Mouse (Mus musculus): ENCODE results near the gene Atp7a. TPM values are rescaled to one million over a fixed set of nuclear protein-coding genes. Genes with fewer than 3 reads are reported as not detected.

Atp7a gene
- polyA plus RNA-seq, 1 experiment from 2014 or later = 30.1 TPM

- Histone ChIP-seq H3K27ac (ENCODE audit: low read depth) (no peak overlapping the region), H3K9me3 (ENCODE audit: control insufficient read depth, low read length) (no peaks in the 10 kb centered on the region), H3K9ac (ENCODE audit: low read length) (no peak overlapping the region), H3K4me2 (ENCODE audit: low read length) (no peak overlapping the region), H3K4me1 (replicated peaks; ENCODE audit: control insufficient read depth, insufficient read depth, low read length) (no peaks in the 10 kb centered on the region), H3K27me3 (replicated peaks; ENCODE audit: control insufficient read depth, insufficient read depth, low read length) (no peaks in the 10 kb centered on the region), H3K4me3 (ENCODE audit: low read depth, low read length) (no peak overlapping the region), H3K36me3 (ENCODE audit: control insufficient read depth, insufficient read depth, low read length) (no peaks in the 10 kb centered on the region)
- WGBS = 67% methylated on average over 1 of the region's 1 CpGs
- ATAC-seq (replicated peaks; ENCODE audit: low FRiP score, low TSS enrichment, low read depth) = no peak
- DNase-seq (ENCODE audit: low spot score) = no peak
These were observed 138.0 kb downstream of the Atp7a start for GRCm38 (mm10) chrX:106165089-106165488.

- H3K4me3 ChIP-seq (ENCODE audit: low read depth, low read length) = peak overlapping the region; percentile 10
- DNase-seq (ENCODE audit: low spot score) (peak; percentile 74), ATAC-seq (replicated peaks; ENCODE audit: low FRiP score, low TSS enrichment, low read depth) (peak; percentile 80)
- H3K4me2 ChIP-seq (ENCODE audit: low read length) = peak overlapping the region; percentile 41
- H3K27me3 ChIP-seq (replicated peaks; ENCODE audit: control insufficient read depth, insufficient read depth, low read length) = no peaks in the 10 kb centered on the region
- 24% methylated on average over 18 of the region's 18 CpGs for WGBS
- H3K9ac ChIP-seq (ENCODE audit: low read length) = 0 out of 2 replicates have a peak overlapping the region, but pooled peaks have one; percentile 7
- H3K27ac ChIP-seq (ENCODE audit: low read depth) = no peak overlapping the region
- no peaks in the 10 kb centered on the region for H3K36me3 ChIP-seq (ENCODE audit: control insufficient read depth, insufficient read depth, low read length)
- no peaks in the 10 kb centered on the region for H3K4me1 ChIP-seq (replicated peaks; ENCODE audit: control insufficient read depth, insufficient read depth, low read length)
- H3K9me3 ChIP-seq (ENCODE audit: control insufficient read depth, low read length) = no peaks in the 10 kb centered on the region
These were observed 144.2 kb downstream of the Atp7a start for GRCm38 (mm10) chrX:106171106-106171852.

- no peak for DNase-seq (ENCODE audit: low spot score)
- H3K9me3 ChIP-seq (ENCODE audit: control insufficient read depth, low read length) = no peaks in the 10 kb centered on the region
- peak overlapping the region; percentile 41 for H3K4me2 ChIP-seq (ENCODE audit: low read length)
- no peaks in the 10 kb centered on the region for H3K27me3 ChIP-seq (replicated peaks; ENCODE audit: control insufficient read depth, insufficient read depth, low read length)
- WGBS = 66% methylated on average over 5 of the region's 6 CpGs
- H3K4me3 ChIP-seq (ENCODE audit: low read depth, low read length) = peak overlapping the region; percentile 10; the same call in 1 of the 2 replicates
- H3K4me1 ChIP-seq (replicated peaks; ENCODE audit: control insufficient read depth, insufficient read depth, low read length) = no peaks in the 10 kb centered on the region
- ATAC-seq (replicated peaks; ENCODE audit: low FRiP score, low TSS enrichment, low read depth) = no peak
- H3K27ac ChIP-seq (ENCODE audit: low read depth) = no peak overlapping the region
- H3K9ac ChIP-seq (ENCODE audit: low read length) = no peak overlapping the region
- H3K36me3 ChIP-seq (ENCODE audit: control insufficient read depth, insufficient read depth, low read length) = no peaks in the 10 kb centered on the region
These were observed 144.7 kb downstream of the Atp7a start for GRCm38 (mm10) chrX:106171853-106172154.

Other genes starting within 250 kb of the Atp7a start
- 151 and 168 TPM in 2 replicates for gene Atrx, start 97.9 kb upstream of the Atp7a start, polyA plus RNA-seq (2014; fragmentation: Nextera tagmentation; extraction: Ambion mirVana)
- gene Magt1, start 15.4 kb upstream of the Atp7a start, polyA plus RNA-seq (2014; fragmentation: Nextera tagmentation; extraction: Ambion mirVana) = 59.5 and 63.6 TPM in 2 replicates
- gene Cox7b, start 11.6 kb upstream of the Atp7a start, polyA plus RNA-seq (2014; fragmentation: Nextera tagmentation; extraction: Ambion mirVana) = 440 and 472 TPM in 2 replicates
- 0.77 and 1.2 TPM in 2 replicates for gene Tlr13, start 115.9 kb downstream of the Atp7a start, polyA plus RNA-seq (2014; fragmentation: Nextera tagmentation; extraction: Ambion mirVana)
- gene Pgk1, start 159.8 kb downstream of the Atp7a start, polyA plus RNA-seq (2014; fragmentation: Nextera tagmentation; extraction: Ambion mirVana) = 473 and 482 TPM in 2 replicates
- gene Taf9b, start 193.9 kb downstream of the Atp7a start, polyA plus RNA-seq (2014; fragmentation: Nextera tagmentation; extraction: Ambion mirVana) = 9.7 and 11.3 TPM in 2 replicates
- gene Fnd3c2, start 228.1 kb downstream of the Atp7a start, polyA plus RNA-seq (2014; fragmentation: Nextera tagmentation; extraction: Ambion mirVana) = not detected in 2 replicates

Data from intestine, embryonic 14.5 days (tissue).